Mouse (Mus musculus) left cerebral cortex, postnatal 36 days (tissue): ENCODE measurements around the gene Elavl4. TPM values are rescaled to one million over a fixed set of nuclear protein-coding genes. Genes with fewer than 3 reads are reported as not detected.

Experiments used
- DNase-seq, 2 experiments: peaks; one replicate each; pipeline ENCODE4 v3.0.0; 2021 to 2022; ENCODE audit warnings: low spot score in 2 of 2, mixed read lengths in 1 of 2
- intact Hi-C: fragments of 180-260 bp; cut with DNase I; formaldehyde crosslinking; loops from one replicate; pipeline ENCODE4 v1.15.1; 2025
- total RNA-seq, 2 experiments: library from RNA; stranded (reverse); gene quantifications; 2 replicates each; pipeline ENCODE4 v1.2.3; 2021

The Elavl4 gene
- total RNA-seq: 100 to 1,000 TPM; 107 to 111 TPM

DNA sequence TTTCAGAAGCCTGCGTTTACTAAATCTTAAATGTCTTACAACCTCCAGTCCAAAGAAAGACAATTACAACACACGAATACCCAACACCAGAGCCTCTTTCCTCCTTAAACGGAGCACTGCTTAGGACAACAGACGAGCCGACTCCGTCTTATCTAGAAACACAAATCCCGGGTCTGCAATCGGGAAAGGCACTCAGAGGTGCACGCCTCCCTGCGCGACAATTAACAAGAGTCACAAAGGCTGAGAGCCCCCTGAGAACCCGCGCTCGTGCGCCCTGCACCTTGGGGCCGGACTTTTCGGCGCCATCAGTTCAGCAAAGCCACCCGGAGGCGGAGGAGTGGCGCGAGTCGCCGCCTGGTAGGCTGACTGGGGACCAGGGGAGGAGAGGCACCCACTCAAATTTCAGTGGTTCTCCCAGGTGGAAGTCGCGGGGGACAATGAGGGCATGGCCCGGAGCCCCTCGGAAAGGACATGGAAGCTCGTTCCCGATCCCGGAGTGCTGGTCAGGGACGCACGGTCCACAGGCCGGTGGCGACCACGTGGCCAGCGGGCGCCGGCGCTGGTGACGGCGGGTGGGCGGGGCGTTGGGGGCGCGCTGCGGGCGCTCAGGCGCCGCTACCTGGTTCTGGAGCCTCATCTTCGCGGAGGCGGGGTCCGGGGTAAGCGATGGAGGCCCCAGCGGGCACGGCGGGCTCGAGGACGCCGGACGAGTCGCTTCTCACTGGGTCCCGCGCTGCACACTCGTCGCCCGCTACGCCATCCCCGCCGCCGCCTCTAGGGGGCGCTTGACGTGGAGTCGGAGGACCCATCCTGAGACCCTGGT lies at the start of gene Elavl4:
TSS of gene Elavl4 (minus strand) at position 732 of the 823 bp plus-strand sequence.
- intact Hi-C loops: no loop called here
- peak; percentile 81 to 84 for DNase-seq

DNA sequence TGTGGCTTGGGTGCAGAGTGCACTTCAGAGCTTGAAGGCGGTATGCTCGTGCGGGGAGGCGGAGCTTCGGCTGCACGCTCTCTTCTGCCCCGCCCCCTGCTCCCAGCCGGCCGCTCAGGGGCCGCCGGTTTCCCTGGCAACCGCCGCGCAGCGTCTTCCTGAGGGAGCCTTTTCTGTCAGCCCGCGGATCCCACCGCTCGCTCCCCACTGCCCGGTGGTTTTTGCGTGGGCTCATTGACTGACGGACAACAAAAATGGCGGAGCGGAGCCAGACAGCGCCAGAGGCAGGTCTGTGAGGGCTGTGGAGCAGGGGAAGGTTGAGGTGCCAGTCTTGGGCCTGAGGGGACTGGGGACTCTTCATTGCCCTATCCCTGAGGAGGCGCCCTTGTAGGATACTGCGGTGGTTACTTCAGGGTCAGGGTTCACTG lies 45.9 kb upstream of the Elavl4 start, which contains the start of gene Agbl4:
TSS of gene Agbl4 (plus strand) at position 44 of the 428 bp plus-strand sequence.
- DNase-seq: peak; percentile 75 to 79
- intact Hi-C loops: no loop called here

DNA sequence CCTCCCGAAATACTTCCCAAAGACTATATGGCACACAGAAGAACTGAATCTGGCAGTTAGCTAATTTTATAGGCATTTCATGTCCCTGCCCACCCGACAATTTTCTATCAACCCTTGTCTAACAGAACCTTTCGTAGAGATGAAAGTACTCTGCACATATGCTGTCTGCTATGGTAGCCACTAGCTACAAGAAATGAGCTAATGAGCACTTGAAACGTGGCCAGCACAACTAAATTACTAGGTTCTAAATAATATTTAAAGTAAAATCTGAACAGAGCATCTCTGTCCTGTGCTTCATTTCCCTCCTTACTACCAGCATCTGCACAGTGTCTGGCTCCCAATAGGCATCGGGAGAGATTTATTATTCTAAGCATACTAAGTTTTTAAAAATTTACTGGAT lies 44.5 kb upstream of the Elavl4 start:
- intact Hi-C loops: no loop called here
- no peak for DNase-seq

DNA sequence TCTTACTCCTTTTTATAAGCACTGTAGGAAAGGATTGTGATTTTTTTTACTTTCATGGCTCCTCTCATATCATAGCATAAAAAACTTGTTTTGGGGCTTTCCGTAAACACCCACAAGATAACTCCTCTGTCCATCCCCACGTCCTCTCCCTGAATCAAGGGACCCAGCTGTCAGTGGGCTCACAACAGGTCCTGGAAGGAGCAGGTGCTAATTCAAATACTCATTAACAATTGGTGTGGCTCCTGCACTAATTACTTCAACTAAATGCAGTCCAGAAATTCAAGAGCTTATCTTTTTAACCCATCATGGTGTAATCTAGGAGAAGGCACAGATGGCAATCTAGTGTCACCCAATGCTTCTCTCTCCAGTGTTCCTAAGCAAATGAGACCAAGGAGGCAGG lies 8.9 kb upstream of the Elavl4 start:
- intact Hi-C loops: no loop called here

DNA sequence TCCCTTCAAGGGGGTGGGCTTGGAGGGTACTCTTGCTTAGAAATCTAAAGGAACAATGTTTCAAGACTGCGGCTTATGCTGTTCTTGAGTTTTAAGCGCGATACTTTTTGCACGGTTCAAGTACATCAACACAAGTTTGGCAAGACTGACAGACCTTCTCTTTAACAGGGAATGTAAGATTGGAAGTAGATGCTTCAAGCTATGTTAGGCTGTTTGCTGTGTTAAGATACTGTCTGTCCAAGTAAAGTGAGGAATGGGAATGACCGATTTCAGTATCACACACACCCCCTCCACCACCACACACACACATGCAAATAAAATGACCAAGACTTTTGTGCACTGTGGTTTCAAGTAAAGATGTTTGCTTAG lies 276 bp upstream of the Elavl4 start:
- intact Hi-C loops: no loop called here
- no peak for DNase-seq

More for the DNA sequence above, 8.9 kb upstream of the Elavl4 start:
- no peak for DNase-seq

DNA sequence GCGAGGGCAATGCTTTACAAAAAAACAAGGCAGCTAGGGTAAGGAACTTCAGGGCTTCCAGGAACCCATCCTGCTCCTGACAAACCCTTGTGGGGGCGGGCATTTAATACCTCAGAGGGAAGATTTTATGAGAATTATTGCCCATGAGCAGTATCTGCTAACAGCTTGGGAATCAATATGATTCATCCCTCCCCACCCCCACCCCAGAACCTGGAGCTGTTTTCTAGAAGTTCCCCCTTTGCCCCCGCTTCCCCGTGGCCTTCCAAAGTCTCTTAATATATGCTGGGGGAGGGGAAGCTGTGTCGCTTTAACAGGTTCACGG lies 892 bp downstream of the Elavl4 start:
- intact Hi-C loops: no loop called here
- peak in 1 of 2 experiments; percentile 18 for DNase-seq

DNA sequence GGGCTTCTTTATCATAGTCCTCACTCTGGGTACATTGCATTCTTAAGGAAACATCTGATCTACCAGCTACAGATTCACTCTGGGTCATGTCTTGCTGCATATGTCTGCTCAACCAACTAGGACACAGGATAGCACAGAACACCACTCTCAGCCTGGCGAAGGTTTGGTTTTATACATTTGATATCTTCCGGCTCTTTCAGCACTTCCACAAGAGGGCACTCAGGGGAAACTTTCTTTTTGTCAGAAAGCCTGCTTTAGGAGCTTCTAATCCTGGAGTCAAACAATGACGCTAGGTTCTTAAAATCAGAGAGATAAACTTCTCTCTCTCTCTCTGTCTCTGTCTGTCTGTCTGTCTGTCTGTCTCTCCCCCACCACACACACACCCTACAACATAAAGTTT lies 27.8 kb downstream of the Elavl4 start:
- DNase-seq: peak in 1 of 2 experiments; percentile 22
- intact Hi-C loops: no loop called here

DNA sequence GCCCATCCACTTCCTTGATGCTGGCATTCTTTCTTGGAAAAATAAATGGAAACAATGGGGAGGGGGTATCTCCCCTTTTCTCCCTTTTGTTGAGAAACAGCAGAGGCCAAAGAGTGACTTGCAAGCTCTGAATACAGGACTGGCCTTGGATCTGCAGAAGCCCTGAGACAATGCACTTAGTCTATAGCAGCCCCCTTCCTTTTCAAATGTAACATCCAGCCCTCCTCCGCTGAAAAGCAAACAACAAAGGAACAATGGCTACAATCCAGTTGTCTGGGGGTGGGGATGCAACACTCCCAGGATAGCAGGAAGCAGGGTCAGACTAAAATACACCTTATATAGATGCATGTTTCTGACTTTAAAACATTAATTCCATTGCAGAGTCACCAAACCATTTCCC lies 39.6 kb downstream of the Elavl4 start:
- intact Hi-C loops: no loop called here
- DNase-seq: no peak

DNA sequence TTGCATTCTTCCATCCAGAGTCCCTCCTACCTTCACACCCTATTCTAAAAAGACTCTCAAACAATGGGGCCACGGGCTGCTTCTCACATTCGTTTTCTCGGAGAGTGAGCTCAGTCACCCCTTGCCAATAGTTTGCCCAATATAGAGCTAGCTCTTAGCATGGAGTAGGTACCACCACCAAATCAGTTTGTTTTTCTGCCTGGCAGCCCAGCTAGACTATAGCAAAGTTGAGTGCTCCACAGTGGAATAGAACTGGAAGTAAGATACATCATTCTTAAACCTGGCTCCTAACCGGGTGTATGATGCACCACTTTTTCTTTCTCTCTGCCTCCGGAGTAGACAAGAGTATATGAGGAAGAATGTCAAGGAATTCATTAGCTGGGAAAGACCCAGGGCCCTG lies 44.7 kb downstream of the Elavl4 start:
- DNase-seq: no peak
- intact Hi-C loops: no loop called here

DNA sequence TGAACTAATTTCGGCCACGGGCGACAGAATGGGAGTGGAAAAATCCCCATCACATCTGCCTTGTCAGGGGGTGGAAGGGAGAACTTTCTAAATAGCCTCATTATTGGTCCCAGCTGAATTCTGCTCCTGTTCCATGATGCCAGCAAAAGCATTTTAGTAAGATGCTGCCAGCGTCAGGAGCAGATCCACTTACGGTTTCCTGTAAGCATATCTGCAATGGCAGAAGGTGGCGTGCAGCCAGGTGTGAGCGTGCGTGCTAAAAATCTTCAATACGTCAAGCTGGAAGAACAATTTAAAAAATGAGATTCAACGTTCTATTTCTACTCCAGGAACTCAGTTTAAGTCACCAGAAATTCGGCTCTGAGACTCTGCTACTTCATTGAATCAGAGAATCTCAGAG lies 45.1 kb downstream of the Elavl4 start:
- intact Hi-C loops: no loop called here
- DNase-seq: peak; percentile 31 to 35

DNA sequence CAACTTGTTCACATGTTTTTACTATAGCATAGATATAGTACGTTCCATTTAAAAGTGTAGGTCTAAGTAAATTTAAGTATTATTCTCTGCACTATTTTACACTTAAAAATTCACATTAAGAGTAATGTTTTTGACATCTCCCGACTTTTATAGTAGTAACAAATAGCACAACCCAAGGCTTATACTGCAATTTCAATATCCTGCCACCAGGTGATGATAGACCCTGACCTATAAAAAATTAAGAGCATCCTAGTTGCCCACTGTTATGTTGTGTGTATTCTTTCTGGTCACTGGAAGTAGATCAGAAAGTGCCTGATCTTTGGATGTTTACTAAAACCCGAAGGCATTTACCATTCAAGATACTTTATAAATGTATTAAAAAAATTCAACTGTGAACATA lies 55.9 kb downstream of the Elavl4 start:
- no peak for DNase-seq
- intact Hi-C loops: no loop called here

DNA sequence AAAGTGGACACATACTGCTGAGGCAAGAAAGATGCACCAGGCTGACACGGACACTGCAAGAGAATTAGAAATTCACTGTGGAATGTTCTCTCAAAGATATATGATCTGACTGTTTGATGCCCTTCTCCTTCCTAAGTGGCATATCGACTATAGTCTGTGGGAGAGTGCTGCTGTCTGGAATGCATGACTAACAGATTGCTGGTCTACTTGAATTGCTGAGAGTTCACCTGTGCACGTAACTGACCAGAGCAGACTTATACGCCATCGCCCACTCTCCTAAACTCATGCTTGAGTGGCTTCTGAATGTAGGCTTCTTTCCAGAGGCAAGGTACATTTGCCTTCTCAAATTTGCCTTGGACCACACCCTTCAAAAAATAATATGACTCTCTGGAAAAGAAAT lies 58.5 kb downstream of the Elavl4 start:
- DNase-seq: no peak
- intact Hi-C loops: no loop called here

DNA sequence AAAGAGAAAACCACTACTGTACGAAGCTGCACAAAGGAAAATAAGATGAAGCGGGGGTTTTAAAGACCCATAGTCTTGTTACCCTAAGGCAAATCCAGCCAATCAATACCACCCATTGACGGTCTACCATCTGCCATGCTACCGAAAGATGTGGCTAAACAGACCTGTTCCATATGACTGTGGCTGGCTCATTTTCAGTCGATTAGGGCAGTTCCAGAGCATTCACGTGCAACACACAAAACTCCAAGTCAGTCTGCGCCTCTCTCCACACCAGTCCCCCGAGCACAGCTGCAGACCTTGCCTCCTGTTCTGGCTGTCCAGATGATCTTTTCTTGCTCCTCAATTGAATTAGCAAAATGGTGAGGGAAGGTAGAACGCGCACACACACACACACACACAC lies 59.2 kb downstream of the Elavl4 start:
- intact Hi-C loops: no loop called here
- DNase-seq: no peak

DNA sequence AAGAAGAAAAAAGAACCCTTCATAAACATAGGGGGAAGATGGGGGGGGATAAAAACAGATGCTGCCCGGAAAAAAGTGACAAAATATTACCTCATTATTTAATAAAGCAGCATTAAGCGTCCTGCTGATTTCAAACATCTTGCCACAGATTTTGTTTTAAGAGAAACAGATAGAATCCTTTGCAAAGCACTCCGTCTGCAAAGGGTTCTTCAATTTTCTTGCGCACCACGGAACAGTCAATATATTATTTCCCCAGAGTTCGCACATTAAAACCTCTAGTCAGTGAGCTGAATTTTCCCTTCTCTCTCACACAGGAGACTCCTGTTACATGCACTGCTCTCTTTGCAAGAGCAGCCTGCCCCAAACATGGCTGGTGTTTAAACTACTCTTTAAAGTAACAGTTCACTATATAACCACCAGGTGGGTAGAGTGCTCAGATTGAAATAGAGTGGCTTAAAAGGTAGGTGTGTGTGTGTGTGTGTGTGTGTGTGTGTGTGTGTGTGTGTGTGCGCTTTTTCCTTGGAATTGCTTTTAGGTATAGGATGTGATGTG lies 61.1 kb downstream of the Elavl4 start:
- peak in 1 of 2 experiments; percentile 26 for DNase-seq
- intact Hi-C loops: no loop called here

DNA sequence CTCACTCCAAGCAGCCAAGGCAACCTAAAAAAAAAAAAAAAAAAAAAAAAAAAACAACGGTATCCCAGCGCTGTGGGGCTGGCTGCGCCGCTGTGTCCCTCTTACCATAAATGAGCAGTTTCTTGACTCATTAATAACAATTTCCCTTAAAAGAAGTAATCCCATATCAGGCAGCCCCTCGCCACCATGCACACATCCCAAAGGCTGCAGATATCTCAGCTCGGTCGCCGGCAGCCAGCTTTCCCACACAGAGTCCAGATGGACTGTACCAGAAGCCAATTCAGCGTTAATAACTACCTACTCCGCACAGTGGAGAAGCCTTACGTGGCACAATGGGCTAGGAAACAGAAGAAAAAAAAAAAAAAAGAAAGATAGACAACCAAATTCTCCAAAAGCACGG lies 61.7 kb downstream of the Elavl4 start:
- intact Hi-C loops: no loop called here

DNA sequence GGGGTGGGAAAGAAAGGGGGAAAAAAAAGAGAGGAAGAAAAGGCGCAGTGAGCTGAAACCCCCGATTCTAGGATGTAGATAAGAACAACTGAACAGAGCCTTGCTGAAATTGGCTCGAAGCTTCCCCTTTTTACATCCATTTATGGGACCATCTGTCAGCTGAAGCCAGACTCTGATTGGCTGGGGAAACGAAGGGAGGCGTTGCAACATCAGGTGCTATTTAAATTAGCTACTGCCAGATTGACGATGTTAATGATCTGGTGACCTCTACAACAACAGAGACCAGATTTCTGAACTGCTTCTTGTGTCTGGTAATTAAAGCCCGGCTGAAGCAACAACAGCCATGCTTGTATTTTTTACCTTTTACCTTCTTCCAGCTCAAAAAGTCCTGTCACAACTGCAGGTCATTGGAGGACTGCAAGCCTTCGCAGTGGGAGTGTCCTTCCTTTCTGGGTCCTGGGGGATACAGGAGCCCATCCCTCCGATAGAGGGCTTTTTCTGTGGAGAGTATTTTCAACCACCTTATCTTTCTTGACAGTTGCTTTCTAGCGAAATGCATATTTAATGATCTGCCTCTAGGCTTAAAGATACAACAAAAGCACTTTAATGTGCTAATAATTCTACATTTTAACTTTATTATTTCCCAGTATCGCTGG lies 64.2 kb downstream of the Elavl4 start:
- DNase-seq: peak; percentile 49 to 63
- intact Hi-C loops: loop anchor here (5.0 to 10.0 kb wide), 3 partner anchors 60 to 235 kb away; no protein-coding TSS in a partner anchor

More for the DNA sequence above, 61.7 kb downstream of the Elavl4 start:
- peak; percentile 24 to 30 for DNase-seq

DNA sequence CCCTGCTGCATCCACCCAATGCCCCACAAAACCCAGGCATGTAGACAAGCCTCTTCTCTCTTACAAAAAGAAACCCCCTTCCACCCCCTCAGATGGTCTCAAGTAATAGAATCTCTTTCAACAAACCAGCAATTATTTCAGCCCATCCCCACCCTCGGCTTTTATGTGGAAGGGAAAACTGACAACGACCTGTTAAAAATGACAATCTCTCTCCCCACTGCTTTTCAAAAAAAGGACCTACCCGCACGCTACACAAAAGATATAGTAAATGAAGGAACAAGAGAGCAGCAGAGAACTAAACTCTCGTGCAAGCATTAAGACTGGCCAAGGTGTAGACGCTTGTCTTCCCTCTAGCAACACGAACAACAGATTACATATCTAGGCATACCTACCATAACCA lies 64.9 kb downstream of the Elavl4 start:
- intact Hi-C loops: loop anchor here (5.0 to 10.0 kb wide), 3 partner anchors 60 to 235 kb away; no protein-coding TSS in a partner anchor
- peak in 1 of 2 experiments; percentile 24 for DNase-seq

DNA sequence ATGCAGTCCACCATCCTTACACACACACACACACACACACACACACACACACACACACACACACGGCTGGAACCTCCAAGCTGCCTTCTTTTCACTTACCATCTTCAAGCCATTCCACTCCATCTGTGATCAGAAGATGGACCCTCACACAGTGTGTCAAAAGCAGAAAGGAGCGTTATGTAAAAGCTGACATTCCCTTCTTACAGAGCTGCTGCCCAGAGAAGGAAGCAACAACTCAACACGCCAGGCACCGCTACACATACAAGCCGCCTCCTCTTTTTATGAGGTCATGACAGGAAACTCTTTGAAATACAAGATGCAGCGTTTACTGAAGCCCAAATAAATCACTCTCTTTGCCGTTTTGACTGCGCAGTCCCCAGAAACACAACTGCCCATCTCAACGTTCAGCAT lies 65.3 kb downstream of the Elavl4 start:
- intact Hi-C loops: loop anchor here (5.0 to 10.0 kb wide), 3 partner anchors 59 to 234 kb away; no protein-coding TSS in a partner anchor
- peak; percentile 59 to 70 for DNase-seq

DNA sequence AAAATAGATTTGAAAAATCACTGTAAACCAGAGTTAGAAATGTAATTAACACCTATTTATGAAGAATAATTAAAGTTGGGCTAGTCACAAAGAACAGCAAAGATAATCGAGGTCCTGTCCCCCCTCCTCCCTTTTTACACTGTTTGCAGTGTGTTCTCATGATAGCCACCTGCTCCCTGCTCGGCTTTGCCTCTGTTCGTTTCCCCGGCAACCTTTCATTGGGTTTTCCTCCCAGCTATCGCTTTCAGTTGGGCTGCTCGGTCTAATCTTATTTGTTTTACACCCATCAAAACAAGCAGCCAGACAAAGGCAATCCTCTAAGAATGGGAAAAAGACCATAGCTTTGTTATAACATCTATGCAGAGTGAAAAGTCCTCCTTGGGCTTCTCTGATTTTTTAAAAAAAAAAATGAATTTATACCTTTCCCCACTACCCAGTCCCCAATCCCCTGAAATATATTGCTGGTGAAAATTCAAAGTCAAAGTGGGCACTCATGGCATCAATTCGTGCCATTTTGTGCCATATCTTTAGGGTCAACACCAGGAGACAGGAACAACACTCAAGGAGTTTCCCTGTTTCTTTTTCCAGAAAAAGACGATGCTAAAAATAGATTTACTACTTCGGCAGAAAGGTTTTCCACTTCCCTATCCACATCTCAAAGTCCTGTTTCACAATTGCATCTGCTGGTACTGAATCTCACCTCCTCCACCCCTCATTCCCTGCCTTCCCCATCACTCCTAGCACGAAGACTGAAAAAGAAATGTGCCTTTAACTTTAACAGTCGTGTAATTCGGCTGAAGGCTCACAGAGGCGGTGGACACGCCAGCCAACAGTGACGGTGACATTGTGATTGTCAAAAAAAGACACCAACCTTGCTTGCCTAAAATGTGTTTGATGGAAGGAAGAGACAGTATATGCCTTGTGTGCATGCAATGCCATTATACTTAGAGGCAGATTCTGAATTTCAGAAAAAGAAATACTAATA lies 66.1 kb downstream of the Elavl4 start:
- intact Hi-C loops: loop anchor here (5.0 to 10.0 kb wide), 3 partner anchors 58 to 233 kb away; no protein-coding TSS in a partner anchor
- DNase-seq: peak; percentile 47 to 58
